Mouse (Mus musculus) thymus, adult 2 months (tissue): ENCODE results near the gene Adamtsl5.

ENCODE experiments used
- CTCF ChIP-seq: fragments of 200-500 bp; IDR thresholded peaks from 2 replicates; pipeline ENCODE4 v1.5.1; 2012; ENCODE audit warnings: mild to moderate bottlenecking, control low read depth, low read length, moderate library complexity, borderline replicate concordance; ENCODE audit not compliant: control insufficient read depth, poor library complexity, insufficient read depth; ENCODE audit errors: extremely low read depth
- POLR2A ChIP-seq: fragments of 200-500 bp; IDR thresholded peaks from 2 replicates; pipeline ENCODE4 v1.6.1; 2012; ENCODE audit warnings: mild to moderate bottlenecking, low read length, control low read depth, moderate library complexity; ENCODE audit not compliant: control insufficient read depth, poor library complexity, insufficient read depth; ENCODE audit errors: extremely low read depth

- TF ChIP-seq CTCF = no peak
- TF ChIP-seq POLR2A = no peak
Observed at GRCm38 (mm10) chr10:80396822-80397523, 48.8 kb upstream of the Adamtsl5 start.
